Mouse (Mus musculus) thymus, postnatal 4 days (tissue): Measurements from ENCODE around the gene Tma7.

Experiments used
- DNase-seq: peaks from one replicate; pipeline ENCODE4 v3.0.0; 2021

The Tma7 gene

DNA sequence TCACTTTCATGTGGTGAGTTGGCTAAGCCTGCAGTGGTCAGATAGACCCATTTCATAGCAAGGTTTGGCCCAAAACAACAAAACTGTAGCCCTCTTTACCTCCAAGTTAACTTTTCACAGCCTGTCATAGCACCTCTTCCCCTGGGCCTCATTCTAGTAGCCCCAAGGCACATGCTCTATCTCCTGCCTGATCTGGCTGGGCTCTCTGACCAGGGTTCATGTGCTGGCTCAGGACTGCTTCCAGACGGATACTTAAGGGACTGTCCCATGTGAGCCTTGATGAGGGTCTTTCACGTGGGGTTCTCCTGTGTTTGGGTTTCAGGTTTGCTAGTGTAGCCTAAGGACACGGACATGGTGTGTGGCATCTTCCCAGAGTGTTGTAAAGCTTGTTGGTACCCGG lies 42.7 kb downstream of the Tma7 start:
- no peak for DNase-seq

GRCm38 (mm10) chr9:109038901-109039364 lies 43.5 kb downstream of the Tma7 start:
- DNase-seq = peak; percentile 35

GRCm38 (mm10) chr9:109038086-109038895 lies 44.1 kb downstream of the Tma7 start, which contains the start of gene Shisa5:
Gene Shisa5, plus strand, starts transcription at chr9:109038565.
- peak; percentile 81 for DNase-seq

GRCm38 (mm10) chr9:109032435-109032834 lies 50.0 kb downstream of the Tma7 start:
- DNase-seq = no peak

DNA sequence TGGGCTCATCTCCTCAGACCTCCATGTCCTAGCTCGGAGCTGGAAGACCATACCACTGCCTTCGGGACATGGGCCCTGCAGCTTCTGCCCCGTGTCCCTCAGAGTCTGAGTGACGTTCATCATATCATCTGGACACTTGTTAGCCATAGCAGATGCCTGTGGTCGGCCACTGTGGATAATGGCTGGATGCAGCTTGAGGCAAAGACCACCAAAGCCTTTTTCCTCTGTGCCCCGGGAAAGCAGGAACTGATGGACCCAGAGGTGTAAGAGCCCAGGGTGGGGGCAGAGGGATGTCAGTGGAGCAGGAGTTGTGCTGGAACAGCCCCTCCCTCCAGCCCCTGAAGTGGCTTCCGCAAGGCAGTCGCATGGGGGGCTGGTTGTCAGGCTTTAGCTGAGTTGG lies 50.7 kb downstream of the Tma7 start:
- DNase-seq = peak; percentile 4

DNA sequence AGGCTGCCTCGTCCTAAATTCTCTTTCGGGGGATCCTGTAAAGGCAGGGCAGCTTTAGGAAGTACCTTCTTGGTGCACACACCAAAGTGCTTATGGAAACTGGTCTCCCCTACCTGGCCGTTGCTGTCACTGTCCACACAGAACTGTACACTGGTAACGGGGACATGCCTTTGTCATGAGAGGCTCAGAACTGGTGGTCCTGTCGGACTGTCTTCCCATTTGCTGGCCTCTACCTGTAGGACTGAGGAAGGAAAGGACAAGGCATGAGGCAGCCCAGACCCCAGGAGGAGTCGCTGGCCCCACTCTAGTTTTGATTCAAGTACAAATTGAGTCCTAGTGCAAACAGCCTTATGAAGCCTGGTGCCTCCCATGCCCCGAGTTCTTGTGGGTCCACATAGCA lies 51.4 kb downstream of the Tma7 start:
- peak; percentile 2 for DNase-seq

DNA sequence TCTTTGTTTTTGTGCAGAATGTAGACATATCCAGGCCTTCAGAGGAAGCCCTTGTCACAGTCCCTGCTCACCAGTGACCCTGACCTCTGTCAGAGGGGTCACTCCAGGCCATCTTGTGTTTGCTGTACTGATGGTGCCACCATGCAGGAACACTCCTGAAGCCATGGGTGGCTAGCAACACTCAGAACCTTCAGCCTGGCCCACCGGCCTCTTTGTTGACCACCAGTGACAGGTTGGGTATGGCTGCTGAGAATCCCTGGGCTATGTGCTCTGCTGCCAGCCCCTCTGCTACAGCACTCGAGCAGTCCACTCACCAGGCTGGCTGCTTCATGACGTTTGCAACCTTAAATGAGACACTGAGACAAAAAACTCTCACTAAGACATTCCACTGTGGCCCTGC lies 52.1 kb downstream of the Tma7 start:
- DNase-seq = peak; percentile 2

GRCm38 (mm10) chr9:109028919-109029318 lies 53.5 kb downstream of the Tma7 start:
- peak; percentile 5 for DNase-seq

DNA sequence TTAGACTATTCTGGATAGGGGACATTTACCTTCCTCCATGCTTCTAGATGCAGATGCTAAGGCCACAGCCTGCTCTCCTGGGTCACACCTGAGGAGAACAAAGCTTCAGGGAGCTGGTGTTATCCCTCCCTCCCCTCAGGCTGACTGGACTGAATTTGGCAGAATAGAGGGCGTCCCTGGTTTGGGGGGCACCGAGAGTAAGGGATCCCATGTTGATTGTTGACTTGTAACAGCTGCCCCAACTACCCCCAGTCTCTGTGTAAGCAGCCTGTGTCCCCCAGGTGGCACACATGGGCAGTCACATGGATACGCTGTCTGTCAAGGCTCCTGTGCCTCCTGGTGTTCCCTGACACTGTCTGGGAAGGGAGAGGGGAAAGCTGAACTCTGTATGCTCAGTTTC lies 54.0 kb downstream of the Tma7 start:
- peak; percentile 3 for DNase-seq

DNA sequence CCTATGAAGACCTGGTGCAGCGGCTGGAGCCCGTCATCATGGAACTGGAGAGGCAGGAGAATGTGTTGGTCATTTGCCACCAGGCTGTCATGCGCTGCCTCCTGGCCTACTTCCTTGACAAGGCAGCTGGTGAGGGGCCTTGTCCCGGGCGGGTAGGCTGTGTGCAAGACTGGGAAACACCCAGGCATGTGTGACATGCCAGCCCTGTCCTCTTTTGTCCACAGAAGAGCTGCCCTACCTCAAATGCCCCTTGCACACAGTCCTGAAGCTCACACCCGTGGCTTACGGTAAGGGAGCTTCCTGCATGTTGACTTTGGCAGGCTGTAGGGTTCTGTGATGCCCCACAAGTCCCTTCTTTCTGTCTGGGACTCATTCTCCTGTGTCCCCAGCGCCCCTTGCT lies 54.9 kb downstream of the Tma7 start:
- peak; percentile 8 for DNase-seq
